Mouse (Mus musculus) myocyte (in vitro differentiated cells): Measurements from ENCODE around the gene Ski.

Experiments used
- CEBPB ChIP-seq: IDR thresholded peaks from 2 replicates; pipeline ENCODE4 v1.6.1; 2011; ENCODE audit warnings: mild to moderate bottlenecking, moderate library complexity; ENCODE audit not compliant: poor library complexity, insufficient read depth, severe bottlenecking
- E2F4 ChIP-seq: IDR thresholded peaks from one replicate; pipeline ENCODE4 v1.6.1; 2011; ENCODE audit warnings: mild to moderate bottlenecking, control low read depth, moderate library complexity; ENCODE audit not compliant: insufficient read depth
- MAX ChIP-seq: IDR thresholded peaks from one replicate; pipeline ENCODE4 v1.6.1; 2011; ENCODE audit warnings: low read depth, mild to moderate bottlenecking, control low read depth
- MYOD1 ChIP-seq, 3 experiments: IDR thresholded peaks; one replicate each; pipeline ENCODE4 v1.6.1; 2011; ENCODE audit warnings: control low read depth in 2 of 3, low read depth in 2 of 3, mild to moderate bottlenecking in 2 of 3, moderate library complexity in 1 of 3; ENCODE audit not compliant: insufficient read length in 2 of 3, control insufficient read depth in 1 of 3
- MYOG ChIP-seq, 3 experiments: IDR thresholded peaks; one replicate each; pipeline ENCODE4 v1.6.1; 2011; ENCODE audit warnings: control low read depth in 2 of 3, low read depth in 2 of 3, mild to moderate bottlenecking in 2 of 3; ENCODE audit not compliant: insufficient read length in 2 of 3, control insufficient read depth in 1 of 3, insufficient read depth in 1 of 3
- POLR2A ChIP-seq: IDR thresholded peaks from one replicate; pipeline ENCODE4 v1.6.1; 2011; ENCODE audit warnings: low read depth, mild to moderate bottlenecking, control low read depth, moderate library complexity; ENCODE audit not compliant: insufficient read length
- POLR2AphosphoS2 ChIP-seq: IDR thresholded peaks from one replicate; pipeline ENCODE4 v1.6.1; 2011; ENCODE audit warnings: low read depth, control low read depth; ENCODE audit not compliant: insufficient read length
- SRF ChIP-seq: IDR thresholded peaks from one replicate; pipeline ENCODE4 v1.6.1; 2011; ENCODE audit warnings: low read depth; ENCODE audit not compliant: control insufficient read depth, insufficient read length
- TCF12 ChIP-seq: IDR thresholded peaks from one replicate; pipeline ENCODE4 v1.6.1; 2011; ENCODE audit warnings: mild to moderate bottlenecking, control low read depth; ENCODE audit not compliant: poor library complexity, insufficient read depth, severe bottlenecking
- TCF3 ChIP-seq: IDR thresholded peaks from one replicate; pipeline ENCODE4 v1.6.1; 2011; ENCODE audit warnings: low read depth, control low read depth; ENCODE audit not compliant: insufficient read length
- USF1 ChIP-seq: IDR thresholded peaks from one replicate; pipeline ENCODE4 v1.6.1; 2011; ENCODE audit warnings: low read depth, mild to moderate bottlenecking, control low read depth, moderate library complexity

DNA sequence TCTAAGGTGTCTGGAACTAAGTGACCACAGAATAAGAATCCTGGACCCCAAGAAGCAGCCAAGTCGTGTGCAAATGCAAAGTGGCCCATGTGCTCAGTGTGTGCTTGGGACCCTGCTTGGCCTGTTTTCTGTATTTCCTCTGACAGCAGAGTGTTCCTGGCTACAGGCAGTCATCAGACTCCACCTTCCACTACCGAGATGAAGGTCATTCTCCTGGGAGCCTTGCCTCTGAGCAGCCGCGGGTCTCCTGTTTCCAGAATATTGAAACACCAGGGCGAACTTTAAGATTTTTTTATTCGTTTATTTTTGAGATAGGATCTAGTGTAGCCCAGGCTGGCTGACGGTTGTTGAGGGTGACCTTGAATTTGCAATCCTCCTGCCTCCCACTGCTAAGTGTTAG, 91.8 kb downstream of the Ski start:
- TF ChIP-seq MYOD1 (IDR thresholded peaks at IDR 0.05; ENCODE audit: control insufficient read depth in 1 of 3, insufficient read length in 2 of 3, low read depth in 2 of 3), result no peak
- no peak for TF ChIP-seq E2F4
- no peak for TF ChIP-seq POLR2A
- TF ChIP-seq USF1, result no peak
- TF ChIP-seq POLR2AphosphoS2, result no peak
- TF ChIP-seq CEBPB, result no peak
- no peak for TF ChIP-seq TCF3
- no peak for TF ChIP-seq TCF12
- TF ChIP-seq SRF, result no peak
- no peak for TF ChIP-seq MAX
- TF ChIP-seq MYOG (IDR thresholded peaks at IDR 0.05; ENCODE audit: control insufficient read depth in 1 of 3, insufficient read depth in 1 of 3, insufficient read length in 2 of 3, low read depth in 2 of 3), result no peak
